Mouse (Mus musculus) intestine, embryonic 16.5 days (tissue): ENCODE measurements around the gene Umodl1. TPM values are rescaled to one million over a fixed set of nuclear protein-coding genes. Genes with fewer than 3 reads are reported as not detected.
A peak's percentile ranks its signal among the peaks of the same experiment; 100 is the strongest.

ENCODE experiments used
- ATAC-seq: fragments of 200-750 bp; cut with Nextera tagmentation; 2 replicates; pipeline ENCODE4 v1.8.0; 2017; ENCODE audit warnings: moderate TSS enrichment, moderate library complexity
- H3K27ac ChIP-seq: fragments of 300-500 bp; sonication (generic); 2 replicates; pipeline ENCODE4 v1.5.1; 2014; ENCODE audit warnings: mild to moderate bottlenecking, low read length
- H3K27me3 ChIP-seq: fragments of 300-500 bp; sonication (generic); replicated peaks from 2 replicates; pipeline ENCODE4 v1.6.1; 2014; ENCODE audit warnings: low read length, control low read depth, mixed read lengths; ENCODE audit not compliant: control insufficient read depth, insufficient read depth
- H3K36me3 ChIP-seq: fragments of 300-500 bp; sonication (generic); 2 replicates; pipeline ENCODE4 v1.6.1; 2014; ENCODE audit warnings: low read length, control low read depth; ENCODE audit not compliant: control insufficient read depth, insufficient read depth
- H3K4me1 ChIP-seq: fragments of 300-500 bp; sonication (generic); 2 replicates; pipeline ENCODE4 v1.6.1; 2014; ENCODE audit warnings: low read length, control low read depth, mixed read lengths; ENCODE audit not compliant: control insufficient read depth, insufficient read depth
- H3K4me2 ChIP-seq: fragments of 300-500 bp; sonication (generic); 2 replicates; pipeline ENCODE4 v1.6.1; 2014; ENCODE audit warnings: low read depth, low read length, control low read depth
- H3K4me3 ChIP-seq: fragments of 300-500 bp; sonication (generic); 2 replicates; pipeline ENCODE4 v1.5.1; 2014; ENCODE audit warnings: mild to moderate bottlenecking, low read length
- H3K9ac ChIP-seq: fragments of 300-500 bp; sonication (generic); 2 replicates; pipeline ENCODE4 v1.6.1; 2014; ENCODE audit warnings: low read depth, low read length
- H3K9me3 ChIP-seq: fragments of 300-500 bp; sonication (generic); 2 replicates; pipeline ENCODE4 v1.6.1; 2016; ENCODE audit warnings: low read length, control low read depth; ENCODE audit not compliant: control insufficient read depth
- WGBS: fragments of 180-500 bp; shearing (Covaris S2); extraction: QIAGEN DNeasy Blood & Tissue Kit; methylation state at CpG from one replicate; pipeline ENCODE4 v1.1.7; 2014; 5-methylcytosine and 5-hydroxymethylcytosine counted together
- polyA plus RNA-seq: library from polyadenylated mRNA; unstranded; fragments of >200 nt; fragmentation: Nextera tagmentation; extraction: Ambion mirVana; gene quantifications from 2 replicates; pipeline ENCODE4 v1.2.1, GENCODE M21; 2015

Gene Umodl1
- polyA plus RNA-seq, 1 experiment from 2014 or later: not detected

DNA sequence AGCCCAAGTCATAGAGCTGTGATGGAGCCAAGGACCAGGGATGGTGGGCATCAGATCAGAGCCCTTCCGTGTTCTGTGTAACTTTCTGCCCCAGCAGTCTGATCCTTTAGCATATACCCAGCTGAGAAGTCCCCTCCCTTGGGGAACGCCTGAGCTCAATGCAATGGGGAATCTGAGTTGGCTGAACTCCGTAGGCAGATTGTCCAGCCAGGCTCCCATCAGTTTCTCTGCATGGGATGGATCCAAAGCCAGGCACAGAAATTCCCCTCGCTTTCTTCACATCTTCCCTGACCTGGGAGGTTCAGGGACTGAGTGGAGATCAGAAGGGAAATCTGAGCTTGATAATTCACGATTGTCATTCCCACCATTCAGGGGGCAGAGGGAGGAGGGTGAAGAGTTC is 19.1 kb upstream of the Umodl1 start:
- Histone ChIP-seq H3K36me3 (no peaks in the 10 kb centered on the region), H3K4me2 (no peak overlapping the region), H3K4me1 (no peaks in the 10 kb centered on the region), H3K4me3 (no peak overlapping the region), H3K9ac (no peak overlapping the region), H3K27me3 (no peaks in the 10 kb centered on the region), H3K27ac (no peak overlapping the region), H3K9me3 (no peaks in the 10 kb centered on the region)
- ATAC-seq: no peak
- WGBS: 64% methylated on average over 5 of the region's 5 CpGs

DNA sequence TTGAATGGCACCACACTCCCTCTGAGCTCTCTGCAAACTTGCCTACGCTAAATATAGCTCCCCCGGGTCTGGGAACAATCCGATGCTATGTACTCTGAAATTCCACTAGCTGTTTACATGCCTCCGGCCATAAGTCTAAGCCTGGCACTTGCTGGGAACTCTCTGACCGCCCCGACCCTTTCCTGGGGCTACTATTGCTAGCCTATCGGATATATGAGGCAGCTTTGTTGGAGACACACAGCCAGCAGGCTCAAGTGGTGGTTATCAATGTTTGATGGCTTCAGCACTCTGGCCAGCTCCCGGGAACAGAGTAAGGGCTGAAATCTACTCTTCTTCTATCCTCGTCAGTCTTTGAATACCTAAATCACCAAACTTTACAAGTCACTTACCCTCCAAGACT is 15.9 kb upstream of the Umodl1 start:
- Histone ChIP-seq H3K27me3 (no peaks in the 10 kb centered on the region), H3K27ac (no peak overlapping the region), H3K4me1 (no peaks in the 10 kb centered on the region), H3K36me3 (no peaks in the 10 kb centered on the region), H3K9me3 (no peaks in the 10 kb centered on the region), H3K9ac (no peak overlapping the region), H3K4me2 (no peak overlapping the region), H3K4me3 (no peak overlapping the region)
- no peak for ATAC-seq
- 44% methylated on average over 9 of the region's 9 CpGs for WGBS

DNA sequence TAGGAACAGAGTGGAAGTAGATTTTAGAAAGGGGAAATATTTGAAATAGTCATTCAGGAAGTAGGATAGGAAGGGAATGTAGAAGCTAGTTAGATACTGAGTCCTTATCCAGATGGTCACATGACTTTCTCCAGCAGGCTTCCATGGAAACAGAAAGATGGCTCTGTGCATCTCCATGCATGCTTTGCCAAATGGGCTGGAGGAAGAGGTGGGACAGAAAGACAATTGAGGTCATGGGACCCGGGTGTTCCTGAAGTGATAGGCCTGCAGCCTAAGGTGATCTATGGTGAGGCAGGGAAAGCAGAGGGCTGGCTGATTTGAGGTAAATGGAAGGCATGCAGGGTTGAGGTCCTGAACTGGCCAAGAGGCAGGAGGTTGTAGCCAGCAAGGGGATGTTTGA is 6.1 kb upstream of the Umodl1 start:
- Histone ChIP-seq H3K9me3 (no peaks in the 10 kb centered on the region), H3K36me3 (no peaks in the 10 kb centered on the region), H3K4me1 (no peaks in the 10 kb centered on the region), H3K4me2 (no peak overlapping the region), H3K9ac (no peak overlapping the region), H3K27me3 (no peaks in the 10 kb centered on the region), H3K4me3 (no peak overlapping the region), H3K27ac (no peak overlapping the region)
- 71% methylated on average over 1 of the region's 1 CpGs for WGBS
- ATAC-seq: no peak

DNA sequence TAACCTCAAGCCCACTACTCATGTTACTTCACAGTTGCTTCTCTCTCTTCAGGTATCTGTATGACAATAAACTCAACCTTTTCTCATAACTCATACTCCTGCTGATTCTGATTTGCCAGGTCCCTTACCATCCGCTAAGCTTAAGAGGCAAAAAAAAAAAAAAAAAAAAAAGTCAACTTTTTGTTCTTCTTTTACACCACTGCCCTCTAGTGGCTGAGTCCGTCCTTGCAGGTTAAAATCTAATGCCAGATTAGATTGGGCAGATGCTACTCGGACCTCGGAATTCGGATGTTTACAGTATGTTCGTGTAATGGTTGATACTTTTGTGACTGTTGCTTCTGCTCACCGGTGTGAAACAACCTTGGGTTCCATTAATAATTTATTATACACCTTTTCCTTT is 3.7 kb upstream of the Umodl1 start:
- Histone ChIP-seq H3K27me3 (no peaks in the 10 kb centered on the region), H3K36me3 (no peaks in the 10 kb centered on the region), H3K27ac (no peak overlapping the region), H3K4me1 (no peaks in the 10 kb centered on the region), H3K9me3 (no peaks in the 10 kb centered on the region), H3K9ac (no peak overlapping the region), H3K4me3 (no peak overlapping the region), H3K4me2 (no peak overlapping the region)
- 2% methylated on average over 7 of the region's 7 CpGs for WGBS
- ATAC-seq: no peak

DNA sequence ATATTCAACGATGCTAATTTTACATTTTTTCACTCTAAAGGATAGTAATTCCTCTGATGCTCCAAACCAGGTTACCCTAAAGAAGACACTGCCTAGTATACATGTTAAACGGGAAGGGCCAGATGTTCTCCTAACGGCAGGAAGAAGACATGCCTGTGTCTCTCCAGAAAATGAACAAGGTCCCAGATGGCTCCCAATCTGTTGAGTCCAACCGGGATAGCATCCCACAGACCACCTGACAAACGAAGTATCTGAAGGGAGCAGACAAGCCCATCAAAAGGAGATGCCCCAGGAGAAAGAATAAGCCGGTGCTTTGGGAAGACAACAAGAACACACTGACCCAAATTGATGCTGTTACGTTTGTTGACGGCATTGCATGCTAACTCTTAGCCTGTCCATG is 2.8 kb upstream of the Umodl1 start:
- ATAC-seq: no peak

DNA sequence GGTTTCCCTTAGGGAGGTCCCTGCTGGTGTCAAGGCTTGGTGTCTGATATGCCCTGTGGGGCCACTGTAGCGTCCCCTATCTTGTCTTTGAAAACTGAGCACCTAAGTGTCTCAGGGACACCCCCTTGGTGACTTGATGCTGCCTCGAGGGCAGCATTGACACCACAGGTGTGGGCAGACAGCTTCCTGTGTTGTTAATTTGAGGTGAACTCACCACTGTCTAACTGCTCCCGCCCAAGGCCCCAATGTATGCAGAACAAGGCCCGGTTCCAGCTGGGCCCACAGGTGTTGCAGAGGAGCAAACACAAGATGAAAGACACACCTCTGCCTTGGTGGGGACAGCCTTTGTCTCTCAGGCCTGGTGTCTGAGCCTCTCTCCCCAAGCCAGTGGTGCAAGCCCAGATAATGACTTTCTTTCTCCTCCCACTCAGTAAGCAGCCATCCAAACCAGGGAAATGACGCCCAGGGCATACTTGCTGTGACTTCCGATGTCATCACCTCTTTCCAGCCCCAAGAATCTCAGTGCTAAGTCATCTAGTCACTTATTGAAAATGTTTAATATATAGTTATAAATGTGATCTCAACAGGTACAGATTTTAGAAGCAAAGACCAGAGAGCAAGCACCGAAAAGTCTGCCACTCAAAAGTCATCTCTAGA is 7.6 kb downstream of the Umodl1 start:
- Histone ChIP-seq H3K4me2 (no peak overlapping the region), H3K27ac (no peak overlapping the region), H3K4me3 (no peak overlapping the region), H3K36me3 (no peaks in the 10 kb centered on the region), H3K4me1 (no peaks in the 10 kb centered on the region), H3K9ac (no peak overlapping the region), H3K27me3 (no peaks in the 10 kb centered on the region), H3K9me3 (no peaks in the 10 kb centered on the region)
- ATAC-seq: no peak
- WGBS: 56% methylated on average over 7 of the region's 7 CpGs

More for the DNA sequence above, 2.8 kb upstream of the Umodl1 start:
- no peaks in the 10 kb centered on the region for H3K4me1 ChIP-seq
- H3K9me3 ChIP-seq: no peaks in the 10 kb centered on the region
- WGBS: 61% methylated on average over 8 of the region's 8 CpGs
- H3K27ac ChIP-seq: no peak overlapping the region
- no peak overlapping the region for H3K9ac ChIP-seq
- no peak overlapping the region for H3K4me2 ChIP-seq
- H3K4me3 ChIP-seq: no peak overlapping the region
- no peaks in the 10 kb centered on the region for H3K27me3 ChIP-seq
- no peaks in the 10 kb centered on the region for H3K36me3 ChIP-seq

DNA sequence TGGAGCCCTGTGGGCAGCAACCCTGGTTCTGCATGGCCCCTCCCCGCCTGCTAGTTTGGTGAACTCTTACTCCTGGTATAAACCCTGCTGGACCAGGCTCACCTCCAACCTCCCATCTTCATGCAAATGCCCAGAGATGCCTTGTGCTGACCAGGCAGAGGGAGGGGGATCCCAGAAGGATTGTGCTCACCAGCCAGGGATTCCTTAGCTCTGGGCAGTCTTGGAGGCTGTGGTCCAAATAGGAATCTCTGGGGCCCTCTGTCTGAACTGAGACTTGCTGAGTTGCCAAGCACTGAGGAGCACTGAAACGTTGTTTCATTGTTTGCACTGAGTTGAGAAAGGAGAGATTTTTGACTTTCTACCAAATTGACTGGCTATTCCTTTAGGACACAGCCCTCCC is 8.4 kb downstream of the Umodl1 start:
- no peak overlapping the region for H3K4me3 ChIP-seq
- 37% methylated on average over 2 of the region's 2 CpGs for WGBS
- no peak for ATAC-seq
- no peaks in the 10 kb centered on the region for H3K9me3 ChIP-seq
- no peaks in the 10 kb centered on the region for H3K36me3 ChIP-seq
- no peak overlapping the region for H3K27ac ChIP-seq
- no peaks in the 10 kb centered on the region for H3K4me1 ChIP-seq
- H3K4me2 ChIP-seq: no peak overlapping the region
- H3K9ac ChIP-seq: no peak overlapping the region
- H3K27me3 ChIP-seq: no peaks in the 10 kb centered on the region

DNA sequence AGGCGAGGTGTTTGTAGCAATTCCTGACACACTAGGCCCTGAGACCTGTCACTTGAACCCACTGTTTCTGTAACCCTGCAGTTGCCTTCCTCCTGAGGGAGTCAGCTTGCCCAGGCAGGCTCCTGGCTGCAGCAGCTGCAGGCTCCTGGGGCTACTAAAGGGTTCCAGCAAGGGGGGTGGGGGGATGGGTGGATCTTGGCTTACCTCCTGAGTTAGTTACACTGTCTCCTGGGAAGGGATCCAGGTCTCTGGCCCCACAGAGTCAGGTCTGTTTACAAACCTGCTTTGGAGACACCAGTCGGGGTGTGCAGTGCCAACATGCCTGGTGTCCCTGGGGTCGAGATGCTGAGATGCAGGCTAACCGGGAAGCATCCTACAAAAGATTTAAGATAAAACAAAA is 15.5 kb downstream of the Umodl1 start:
- H3K9me3 ChIP-seq: no peaks in the 10 kb centered on the region
- no peak for ATAC-seq
- H3K36me3 ChIP-seq: no peaks in the 10 kb centered on the region
- H3K4me3 ChIP-seq: no peak overlapping the region
- no peak overlapping the region for H3K27ac ChIP-seq
- H3K27me3 ChIP-seq: no peaks in the 10 kb centered on the region
- H3K4me2 ChIP-seq: no peak overlapping the region
- 0 out of 2 replicates have a peak, but pooled peaks cover 5% of the 10 kb centered on the region for H3K4me1 ChIP-seq
- H3K9ac ChIP-seq: no peak overlapping the region
- 46% methylated on average over 4 of the region's 4 CpGs for WGBS

DNA sequence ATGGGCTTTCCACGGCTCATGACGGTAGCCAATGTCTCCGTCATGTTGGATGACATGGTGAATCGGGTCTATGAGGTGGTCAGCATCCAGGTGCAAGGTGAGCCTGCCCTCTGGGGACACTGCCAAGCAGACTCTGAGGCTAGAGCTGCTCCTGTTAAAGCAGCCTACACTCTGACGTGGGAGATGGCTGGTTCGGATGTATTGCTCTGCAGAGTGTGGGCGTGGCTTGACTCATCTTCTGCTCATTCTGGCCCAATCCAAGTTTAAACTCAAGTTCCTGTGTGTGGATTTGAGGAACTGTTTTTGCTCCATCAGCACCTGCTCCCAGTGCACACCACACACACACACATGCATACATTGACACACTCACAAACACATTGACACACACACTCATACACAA is 17.4 kb downstream of the Umodl1 start:
- Histone ChIP-seq H3K36me3 (no peaks in the 10 kb centered on the region), H3K27ac (no peak overlapping the region), H3K4me3 (no peak overlapping the region), H3K9me3 (no peaks in the 10 kb centered on the region), H3K9ac (no peak overlapping the region), H3K4me2 (no peak overlapping the region), H3K4me1 (0 out of 2 replicates have a peak, but pooled peaks cover 5% of the 10 kb centered on the region), H3K27me3 (no peaks in the 10 kb centered on the region)
- no peak for ATAC-seq
- WGBS: 81% methylated on average over 7 of the region's 7 CpGs

DNA sequence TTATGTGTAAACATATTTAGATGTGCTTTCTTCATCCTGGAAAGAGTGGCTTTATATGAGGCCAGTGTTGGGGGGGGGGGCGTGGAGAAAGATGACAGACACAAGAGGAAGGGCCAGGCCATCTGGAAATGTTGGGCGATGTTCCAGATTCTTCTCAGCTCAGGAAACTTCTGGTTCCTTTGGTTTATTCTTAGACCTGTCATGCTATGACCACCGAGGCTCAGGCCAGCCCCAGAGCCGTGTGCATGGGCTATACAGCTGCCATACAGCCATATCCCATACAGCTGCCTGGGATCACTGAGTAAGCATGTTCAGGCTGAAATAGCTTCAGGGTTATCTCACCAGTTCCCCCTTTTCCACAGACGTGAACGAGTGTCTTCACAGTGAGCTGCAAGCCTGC is 18.9 kb downstream of the Umodl1 start:
- Histone ChIP-seq H3K4me2 (no peak overlapping the region), H3K9ac (no peak overlapping the region), H3K27me3 (no peaks in the 10 kb centered on the region), H3K9me3 (no peaks in the 10 kb centered on the region), H3K4me1 (0 out of 2 replicates have a peak, but pooled peaks cover 5% of the 10 kb centered on the region), H3K36me3 (no peaks in the 10 kb centered on the region), H3K4me3 (no peak overlapping the region), H3K27ac (peak overlapping the region; percentile 45; the same call in 1 of the 2 replicates)
- WGBS: 43% methylated on average over 6 of the region's 6 CpGs
- peak; percentile 55 for ATAC-seq
